Mouse (Mus musculus) hindbrain, embryonic 16.5 days (tissue): ENCODE measurements around the gene Tead3. TPM values are rescaled to one million over a fixed set of nuclear protein-coding genes. Genes with fewer than 3 reads are reported as not detected.

ENCODE experiments used
- ATAC-seq: fragments of 200-750 bp; cut with Nextera tagmentation; 2 replicates; pipeline ENCODE4 v1.8.0; 2017; ENCODE audit warnings: moderate TSS enrichment, moderate library complexity
- H3K27ac ChIP-seq: fragments of 300-500 bp; sonication (generic); 2 replicates; pipeline ENCODE4 v1.5.1; 2014; ENCODE audit warnings: low read depth, mild to moderate bottlenecking, control low read depth, low read length, moderate library complexity
- H3K27me3 ChIP-seq: fragments of 300-500 bp; sonication (generic); replicated peaks from 2 replicates; pipeline ENCODE4 v1.6.1; 2014; ENCODE audit warnings: low read length; ENCODE audit not compliant: control insufficient read depth, insufficient read depth
- H3K36me3 ChIP-seq: fragments of 300-500 bp; sonication (generic); 2 replicates; pipeline ENCODE4 v1.6.1; 2014; ENCODE audit warnings: mild to moderate bottlenecking, low read length, moderate library complexity, mixed read lengths; ENCODE audit not compliant: control insufficient read depth, insufficient read depth
- H3K4me1 ChIP-seq: fragments of 300-500 bp; sonication (generic); 2 replicates; pipeline ENCODE4 v1.6.1; 2014; ENCODE audit warnings: low read depth, low read length; ENCODE audit not compliant: control insufficient read depth, insufficient read depth
- H3K4me2 ChIP-seq: fragments of 300-500 bp; sonication (generic); 2 replicates; pipeline ENCODE4 v1.6.1; 2014; ENCODE audit warnings: mild to moderate bottlenecking, low read length, control low read depth, moderate library complexity
- H3K4me3 ChIP-seq: fragments of 300-500 bp; sonication (generic); 2 replicates; pipeline ENCODE4 v1.5.1; 2014; ENCODE audit warnings: mild to moderate bottlenecking, low read length, control low read depth, moderate library complexity
- H3K9ac ChIP-seq: fragments of 300-500 bp; sonication (generic); 2 replicates; pipeline ENCODE4 v1.6.1; 2014; ENCODE audit warnings: low read depth, mild to moderate bottlenecking, control low read depth, low read length, moderate library complexity
- H3K9me3 ChIP-seq: fragments of 300-500 bp; sonication (generic); 2 replicates; pipeline ENCODE4 v1.6.1; 2014; ENCODE audit warnings: mild to moderate bottlenecking, low read length, moderate library complexity; ENCODE audit not compliant: control insufficient read depth
- WGBS: fragments of 180-500 bp; shearing (Covaris S2); extraction: QIAGEN DNeasy Blood & Tissue Kit; methylation state at CpG from one replicate; pipeline ENCODE4 v1.1.7; 2014; 5-methylcytosine and 5-hydroxymethylcytosine counted together
- polyA plus RNA-seq: library from polyadenylated mRNA; unstranded; fragments of >200 nt; fragmentation: Nextera tagmentation; extraction: Ambion mirVana; gene quantifications from 2 replicates; pipeline ENCODE4 v1.2.1, GENCODE M21; 2015

The Tead3 gene
- polyA plus RNA-seq, 1 experiment from 2014 or later: 1.4 TPM

DNA sequence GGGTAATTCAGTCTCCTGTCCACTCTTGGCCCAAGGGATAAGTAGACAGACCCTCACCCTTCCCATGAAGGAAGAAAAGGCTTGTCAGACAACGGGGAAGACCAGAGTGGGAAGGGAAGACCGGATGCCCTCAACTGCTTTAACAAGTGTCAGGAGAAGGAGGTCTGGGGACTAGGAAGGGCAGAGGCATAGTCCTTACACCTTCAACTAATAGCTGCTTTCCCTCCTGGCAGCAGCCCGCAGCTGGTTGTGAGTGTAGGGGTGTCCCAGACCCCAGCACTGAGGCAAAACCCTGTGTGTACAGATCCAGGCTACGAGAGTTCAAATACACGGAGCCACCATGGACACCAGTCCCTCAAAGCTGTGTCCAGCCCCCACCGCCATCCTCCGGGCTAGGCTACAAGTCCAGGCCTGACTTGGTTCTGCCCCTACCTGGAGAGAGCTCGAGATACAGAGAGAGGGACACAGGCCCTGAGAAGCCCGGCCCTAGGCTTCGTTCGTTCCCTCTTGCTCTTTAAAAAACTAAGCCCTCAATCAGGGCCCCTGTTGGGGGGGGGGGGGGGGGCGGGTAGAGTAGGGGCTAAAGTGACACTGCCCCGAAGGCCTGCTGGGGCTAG is 1.2 kb downstream of the Tead3 start:
- no peaks in the 10 kb centered on the region for H3K9me3 ChIP-seq
- 17% methylated on average over 11 of the region's 13 CpGs for WGBS
- no peaks in the 10 kb centered on the region for H3K36me3 ChIP-seq
- peak overlapping the region; percentile 66 for H3K4me3 ChIP-seq
- H3K27me3 ChIP-seq: peaks cover 15% of the 10 kb centered on the region
- peaks cover 18% of the 10 kb centered on the region for H3K4me1 ChIP-seq
- no peak overlapping the region for H3K27ac ChIP-seq
- H3K4me2 ChIP-seq: peak overlapping the region; percentile 92
- peak overlapping the region; percentile 73 for H3K9ac ChIP-seq
- ATAC-seq: no peak

DNA sequence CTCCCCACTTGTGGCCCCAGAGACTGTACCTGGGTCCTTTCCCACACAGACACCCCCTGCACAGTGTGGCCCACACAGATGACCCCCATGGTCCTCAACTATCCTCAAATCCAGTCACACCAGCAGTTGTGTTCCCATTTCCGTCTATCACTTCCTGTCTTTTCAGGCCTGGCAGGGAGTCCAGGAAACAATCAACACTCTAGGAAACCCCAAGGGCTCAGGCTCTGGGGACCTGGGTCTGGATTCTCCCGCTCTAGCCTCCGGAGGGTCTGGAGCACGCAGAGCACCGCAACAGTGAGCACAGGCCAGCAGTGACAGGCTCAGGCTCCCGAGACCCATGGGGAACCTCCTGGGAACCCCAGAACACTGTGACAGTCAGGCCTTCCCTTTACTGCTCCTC is 2.4 kb downstream of the Tead3 start:
- H3K9me3 ChIP-seq: no peaks in the 10 kb centered on the region
- no peak overlapping the region for H3K27ac ChIP-seq
- no peaks in the 10 kb centered on the region for H3K36me3 ChIP-seq
- H3K4me3 ChIP-seq: no peak overlapping the region
- WGBS: 53% methylated on average over 6 of the region's 6 CpGs
- H3K4me1 ChIP-seq: peaks cover 18% of the 10 kb centered on the region
- no peak overlapping the region for H3K4me2 ChIP-seq
- no peak overlapping the region for H3K9ac ChIP-seq
- peaks cover 15% of the 10 kb centered on the region for H3K27me3 ChIP-seq
- ATAC-seq: no peak

DNA sequence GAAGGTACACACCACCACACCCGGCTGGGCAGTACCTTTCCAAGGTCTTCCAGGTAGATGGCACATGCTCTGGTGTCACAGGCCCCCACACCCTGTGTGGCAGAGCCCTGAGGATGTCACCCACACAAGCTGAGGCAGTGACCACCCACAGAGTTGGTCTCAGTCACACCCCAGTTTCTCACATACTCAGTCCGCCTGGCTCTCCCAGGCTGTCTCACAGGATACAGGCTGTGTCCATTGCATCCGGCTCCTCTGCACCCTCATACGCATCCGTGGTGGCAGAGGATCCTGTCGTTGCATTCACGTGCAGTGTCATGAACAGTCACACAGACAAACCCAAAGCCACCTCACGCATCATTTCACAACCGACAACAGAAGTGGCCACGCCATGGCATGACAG is 3.3 kb downstream of the Tead3 start:
- Histone ChIP-seq H3K4me3 (no peak overlapping the region), H3K27ac (no peak overlapping the region), H3K9ac (no peak overlapping the region), H3K4me2 (no peak overlapping the region), H3K4me1 (peaks cover 18% of the 10 kb centered on the region), H3K9me3 (no peaks in the 10 kb centered on the region), H3K27me3 (peaks cover 12% of the 10 kb centered on the region), H3K36me3 (no peaks in the 10 kb centered on the region)
- no peak for ATAC-seq
- WGBS: 86% methylated on average over 10 of the region's 10 CpGs

DNA sequence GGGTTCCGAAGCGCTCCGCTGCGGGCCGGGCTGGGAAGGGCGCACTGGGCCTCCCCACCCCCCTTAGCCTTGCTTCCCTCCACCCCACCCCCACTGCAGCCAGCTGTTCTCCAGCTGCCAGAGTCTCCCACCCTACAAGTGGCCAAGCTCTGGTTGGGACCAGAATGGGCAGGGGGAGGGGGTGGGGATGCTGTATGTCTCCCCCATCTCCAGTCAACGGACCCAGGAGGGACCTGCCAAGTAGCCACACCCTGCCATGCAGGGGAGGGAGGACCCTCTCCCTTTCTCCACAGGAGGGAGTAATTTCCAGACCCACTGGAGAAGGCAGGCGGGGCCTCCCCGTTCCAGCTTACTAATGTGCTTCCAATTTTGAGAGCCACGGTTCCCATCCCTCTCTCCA is 4.7 kb downstream of the Tead3 start:
- Histone ChIP-seq H3K9me3 (no peaks in the 10 kb centered on the region), H3K9ac (no peak overlapping the region), H3K4me1 (peaks cover 24% of the 10 kb centered on the region), H3K4me3 (no peak overlapping the region), H3K4me2 (no peak overlapping the region), H3K36me3 (no peaks in the 10 kb centered on the region), H3K27me3 (peaks cover 4% of the 10 kb centered on the region; the same call in 1 of the 2 replicates), H3K27ac (no peak overlapping the region)
- no peak for ATAC-seq
- 12% methylated on average over 9 of the region's 10 CpGs for WGBS

DNA sequence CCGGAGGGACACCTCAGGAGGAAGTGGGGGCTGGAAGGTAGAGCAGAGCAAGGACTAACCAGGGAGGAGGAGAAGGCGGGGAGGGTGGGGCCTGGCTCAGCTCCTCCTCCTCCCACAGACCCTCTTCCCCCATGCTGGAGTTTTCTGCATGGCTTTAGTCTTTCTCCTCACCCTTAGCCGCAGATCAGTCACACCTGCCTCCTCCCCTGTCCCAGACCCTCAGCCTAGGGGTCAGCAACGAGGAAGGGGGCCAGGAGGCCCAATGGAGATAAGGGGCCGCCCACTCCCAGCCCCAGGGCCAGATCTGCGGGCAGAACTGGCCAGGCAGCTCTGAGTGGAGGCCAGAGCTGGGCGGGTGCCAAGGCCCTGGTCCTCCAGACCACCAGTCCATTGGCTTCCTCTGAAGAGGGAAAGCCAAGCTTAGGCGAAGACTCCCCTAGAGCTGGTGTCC is 5.3 kb downstream of the Tead3 start:
- Histone ChIP-seq H3K4me1 (peaks cover 25% of the 10 kb centered on the region), H3K36me3 (no peaks in the 10 kb centered on the region), H3K9me3 (no peaks in the 10 kb centered on the region), H3K27ac (no peak overlapping the region), H3K4me2 (no peak overlapping the region), H3K27me3 (peaks cover 4% of the 10 kb centered on the region; the same call in 1 of the 2 replicates), H3K4me3 (no peak overlapping the region), H3K9ac (no peak overlapping the region)
- no peak for ATAC-seq
- 13% methylated on average over 7 of the region's 8 CpGs for WGBS

DNA sequence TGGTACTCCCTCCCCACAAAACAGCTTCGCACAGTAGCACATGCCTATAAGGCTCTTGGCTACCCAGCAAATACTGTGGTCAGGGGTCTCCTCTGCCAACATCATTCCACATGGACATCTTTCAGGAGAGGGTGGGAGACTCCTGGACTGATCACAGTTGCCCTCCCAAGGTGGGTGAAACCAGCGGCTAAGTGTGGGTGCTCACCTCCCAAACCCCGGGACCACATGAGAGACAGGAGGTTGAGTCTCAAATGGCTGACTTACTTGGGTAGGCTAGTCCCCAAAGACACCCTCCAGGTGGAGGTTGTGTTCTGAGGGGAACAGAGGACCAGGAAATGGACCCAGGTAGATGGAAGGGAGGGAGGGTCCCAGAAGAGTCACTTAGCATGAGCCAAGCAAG is 5.9 kb downstream of the Tead3 start:
- H3K9ac ChIP-seq: no peak overlapping the region
- no peaks in the 10 kb centered on the region for H3K9me3 ChIP-seq
- no peak overlapping the region for H3K4me3 ChIP-seq
- 71% methylated on average over 3 of the region's 3 CpGs for whole genome bisulfite sequencing
- H3K4me2 ChIP-seq: no peak overlapping the region
- no peaks in the 10 kb centered on the region for H3K36me3 ChIP-seq
- H3K4me1 ChIP-seq: peaks cover 18% of the 10 kb centered on the region
- H3K27me3 ChIP-seq: peaks cover 4% of the 10 kb centered on the region; the same call in 1 of the 2 replicates
- no peak for ATAC-seq
- no peak overlapping the region for H3K27ac ChIP-seq

DNA sequence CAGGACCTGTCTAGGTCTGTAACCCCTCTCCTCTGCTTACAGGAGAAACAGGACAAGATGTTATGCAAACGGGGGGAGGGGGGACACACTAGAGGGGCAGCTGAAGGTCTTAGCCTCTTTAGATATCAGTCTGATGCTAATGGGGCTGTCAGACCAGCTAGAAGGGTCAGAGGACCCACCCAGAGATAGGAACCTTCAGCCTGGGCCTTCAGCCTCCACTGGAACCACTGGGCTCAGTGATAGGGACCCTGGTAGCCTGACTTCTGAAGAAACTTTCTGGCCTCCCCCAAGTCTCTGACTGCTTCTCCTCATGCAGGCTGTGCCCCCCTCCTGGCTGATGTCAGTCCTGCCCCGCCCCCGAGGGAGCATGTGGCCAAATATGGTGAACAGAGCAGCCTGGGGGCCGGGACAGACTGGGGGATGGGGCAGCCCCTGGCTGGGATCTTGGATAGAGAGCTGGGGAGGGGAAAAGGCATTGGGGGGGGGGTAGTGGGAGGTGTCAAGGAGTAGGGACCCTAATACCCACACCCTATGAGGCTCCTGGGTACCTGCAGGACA is 6.5 kb downstream of the Tead3 start:
- H3K4me1 ChIP-seq: peaks cover 18% of the 10 kb centered on the region
- H3K36me3 ChIP-seq: no peaks in the 10 kb centered on the region
- H3K4me3 ChIP-seq: no peak overlapping the region
- no peak for ATAC-seq
- H3K9ac ChIP-seq: no peak overlapping the region
- H3K4me2 ChIP-seq: no peak overlapping the region
- no peak overlapping the region for H3K27ac ChIP-seq
- WGBS: 43% methylated on average over 4 of the region's 4 CpGs
- H3K27me3 ChIP-seq: peaks cover 3% of the 10 kb centered on the region; the same call in 1 of the 2 replicates
- H3K9me3 ChIP-seq: no peaks in the 10 kb centered on the region

DNA sequence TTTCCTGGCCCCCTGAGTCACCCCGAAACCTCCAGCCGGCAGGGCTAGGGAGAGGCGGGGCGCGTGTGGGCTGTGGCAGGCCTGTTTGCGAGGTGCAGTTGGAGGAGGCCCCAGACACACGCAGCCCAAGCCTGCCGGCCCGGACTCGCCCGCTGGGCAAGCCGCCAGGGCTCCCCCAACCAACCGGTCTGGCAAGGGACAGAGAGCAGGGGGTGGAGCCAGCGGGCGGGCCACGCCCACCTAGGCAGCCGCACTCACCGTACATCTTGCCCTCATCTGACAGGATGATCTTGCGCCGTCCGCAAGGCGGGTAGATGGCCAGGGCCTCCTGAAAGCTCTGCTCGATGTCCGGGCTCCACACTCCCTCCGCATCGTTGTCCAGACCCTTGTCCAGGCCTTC is 9.5 kb downstream of the Tead3 start:
- Histone ChIP-seq H3K27me3 (no peaks in the 10 kb centered on the region; the same call in 1 of the 2 replicates), H3K9me3 (no peaks in the 10 kb centered on the region), H3K36me3 (no peaks in the 10 kb centered on the region), H3K27ac (no peak overlapping the region), H3K9ac (peak overlapping the region; percentile 57), H3K4me1 (peaks cover 18% of the 10 kb centered on the region), H3K4me2 (peak overlapping the region; percentile 54), H3K4me3 (peak overlapping the region; percentile 29)
- 4% methylated on average over 26 of the region's 26 CpGs for WGBS
- ATAC-seq: peak; percentile 77

DNA sequence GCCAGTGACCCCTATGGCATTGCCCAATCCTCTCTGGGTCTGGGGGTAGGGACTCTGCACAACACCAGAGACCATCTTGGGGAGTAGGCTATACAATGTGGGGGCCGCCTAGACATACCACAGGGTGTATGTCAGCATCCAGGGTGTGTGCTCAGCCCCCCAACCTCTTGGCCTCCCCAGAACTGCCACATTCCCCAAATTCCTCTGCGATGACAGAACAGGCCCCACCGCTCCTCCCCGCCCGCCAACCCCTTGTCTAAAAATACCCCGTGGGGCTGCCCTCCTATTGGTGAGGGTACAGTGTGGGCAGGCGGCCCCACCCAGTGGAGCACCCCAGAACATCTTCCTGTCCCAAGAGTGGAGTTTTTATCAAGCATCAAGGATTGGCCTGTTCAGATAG is 10.0 kb downstream of the Tead3 start:
- H3K9ac ChIP-seq: peak overlapping the region; percentile 57; the same call in 1 of the 2 replicates
- H3K4me1 ChIP-seq: peaks cover 13% of the 10 kb centered on the region
- WGBS: 77% methylated on average over 7 of the region's 7 CpGs
- no peaks in the 10 kb centered on the region for H3K9me3 ChIP-seq
- no peak overlapping the region for H3K4me3 ChIP-seq
- H3K4me2 ChIP-seq: peak overlapping the region; percentile 54
- H3K27ac ChIP-seq: no peak overlapping the region
- H3K36me3 ChIP-seq: no peaks in the 10 kb centered on the region
- H3K27me3 ChIP-seq: no peaks in the 10 kb centered on the region; the same call in 1 of the 2 replicates
- no peak for ATAC-seq
